Mouse (Mus musculus) monocyte, adult 5-6 weeks (primary cell): ENCODE data around the gene Zfp275. TPM values are rescaled to one million over a fixed set of nuclear protein-coding genes. Genes with fewer than 3 reads are reported as not detected.
"Not testable (repeated sequence)": the region's sequence is repeated elsewhere in the genome, so short reads cannot be mapped to it uniquely, and the experiment has no call there.

Experiments used
- ATAC-seq: fragments of 153-309, 156-312 bp; replicated peaks from 2 replicates; pipeline ENCODE4 v1.8.0; 2017; ENCODE audit warnings: mild to moderate bottlenecking; ENCODE audit not compliant: low TSS enrichment, insufficient number of reproducible peaks, severe bottlenecking, poor library complexity, low FRiP score
- total RNA-seq: library from RNA; stranded (forward); fragments of 200-1000, 200-491, 200-594 nt; gene quantifications from 3 replicates; pipeline ENCODE4 v1.2.3, GENCODE M21; 2017

Zfp275 gene
- 5.9 to 13.7 TPM (median 12.7 TPM) in 3 replicates for total RNA-seq

DNA sequence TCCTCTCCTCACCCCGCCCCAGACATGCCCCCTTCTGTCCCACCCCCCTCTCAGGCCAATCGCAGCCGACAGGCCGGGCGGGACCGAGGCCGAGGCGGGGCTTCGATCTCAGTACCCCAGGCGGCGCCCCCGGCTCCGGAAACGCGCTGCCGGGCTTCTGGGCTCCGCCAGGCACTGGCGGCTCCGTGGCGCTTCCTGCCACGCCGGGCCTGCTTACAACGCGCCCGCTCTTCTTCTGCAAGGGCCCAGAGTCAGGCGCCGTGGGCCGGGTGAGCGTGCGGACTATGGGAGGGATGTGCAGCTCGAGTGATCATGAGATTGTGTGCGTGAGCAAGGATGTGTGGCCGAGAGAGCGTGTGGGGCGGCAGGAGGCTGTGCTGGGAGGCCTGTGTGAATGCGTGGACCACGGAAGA, at the start of gene Zfp275:
Gene Zfp275 (plus strand): TSS at position 139 of the 413 bp plus-strand sequence.
- ATAC-seq = no peak

DNA sequence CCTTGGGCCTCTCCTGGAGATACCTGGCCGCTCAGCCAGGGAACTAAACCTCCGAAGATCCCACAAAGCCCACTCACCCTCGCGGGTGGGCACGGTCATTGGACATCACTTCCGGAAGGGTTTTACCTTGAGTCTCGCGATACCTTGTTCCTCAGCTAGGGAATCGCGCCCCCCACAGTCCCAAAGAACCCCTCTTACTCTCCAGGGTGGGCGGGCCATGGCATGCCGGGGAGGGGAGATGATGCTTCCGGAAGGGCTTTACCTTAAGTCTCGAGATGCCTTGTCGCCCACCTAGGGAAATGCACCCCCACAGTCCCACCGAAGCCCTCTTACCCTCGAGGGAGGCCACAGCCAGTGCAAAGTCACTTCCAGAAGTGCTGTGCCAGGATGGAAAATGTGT, 49.5 kb upstream of the Zfp275 start, which contains the start of the genes Xlr5a and Xlr5c:
Gene Xlr5a (minus strand): TSS at position 101 of the 400 bp plus-strand sequence.
Gene Xlr5c (minus strand): TSS at position 101 of the 400 bp plus-strand sequence.
- not testable (repeated sequence) for ATAC-seq

DNA sequence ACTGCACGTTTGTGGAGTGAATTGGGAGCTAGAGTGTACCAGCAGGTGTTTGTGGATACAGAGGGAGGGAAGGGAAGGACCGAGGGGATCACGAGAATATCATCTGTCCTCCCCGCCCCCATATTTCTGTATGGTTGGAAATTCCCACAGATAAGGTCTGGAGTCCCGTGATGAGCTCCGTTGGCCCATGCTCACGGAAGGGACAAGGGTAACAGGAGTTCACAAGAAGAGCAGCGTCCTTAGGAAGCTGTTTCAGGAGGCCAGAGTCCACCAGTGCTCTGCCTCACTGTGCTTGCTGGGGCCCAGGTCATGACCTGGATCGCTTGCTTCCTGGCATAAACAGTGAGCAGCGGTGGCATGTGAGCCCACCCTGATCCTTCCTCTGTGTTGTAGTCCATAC, 46.7 kb upstream of the Zfp275 start:
- ATAC-seq = not testable (repeated sequence)

DNA sequence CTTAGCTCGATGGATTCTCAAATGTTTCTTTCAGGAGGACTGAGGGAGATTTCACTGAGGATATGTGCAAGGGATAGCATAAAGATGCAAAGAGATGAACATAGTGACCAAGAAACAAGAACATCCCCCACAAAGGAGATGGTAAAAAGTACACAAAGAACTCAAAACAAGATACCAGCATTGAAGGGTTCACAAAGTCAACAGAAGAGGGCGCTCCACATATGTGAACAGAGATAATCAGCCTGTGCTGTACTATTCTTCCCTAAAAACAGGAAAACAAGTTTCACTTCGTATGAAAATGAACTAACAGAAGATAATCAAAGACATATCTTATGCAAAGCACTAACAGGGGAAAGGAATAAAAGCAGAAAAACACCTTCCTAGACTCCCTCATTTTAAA, 29.9 kb upstream of the Zfp275 start:
- no peak for ATAC-seq

DNA sequence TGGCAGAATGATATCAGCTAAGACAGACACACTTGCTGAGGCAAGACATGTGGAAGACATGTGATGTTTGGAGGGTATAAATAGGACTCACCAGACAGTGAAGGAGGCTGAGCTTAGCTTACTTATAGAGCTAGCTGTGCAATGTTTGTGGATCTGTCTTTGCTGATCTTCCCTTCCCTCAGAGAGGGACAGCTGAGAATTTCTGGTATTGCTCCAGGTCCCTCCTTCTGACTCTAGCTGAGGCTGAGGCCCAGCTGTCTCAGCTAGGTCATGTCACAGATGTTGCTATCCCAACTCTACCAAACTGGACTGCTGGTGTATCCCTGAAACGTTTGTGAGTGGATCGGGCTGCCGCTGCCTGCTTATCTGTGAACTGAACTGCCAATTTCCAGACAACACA, 21.4 kb upstream of the Zfp275 start:
- ATAC-seq = no peak

DNA sequence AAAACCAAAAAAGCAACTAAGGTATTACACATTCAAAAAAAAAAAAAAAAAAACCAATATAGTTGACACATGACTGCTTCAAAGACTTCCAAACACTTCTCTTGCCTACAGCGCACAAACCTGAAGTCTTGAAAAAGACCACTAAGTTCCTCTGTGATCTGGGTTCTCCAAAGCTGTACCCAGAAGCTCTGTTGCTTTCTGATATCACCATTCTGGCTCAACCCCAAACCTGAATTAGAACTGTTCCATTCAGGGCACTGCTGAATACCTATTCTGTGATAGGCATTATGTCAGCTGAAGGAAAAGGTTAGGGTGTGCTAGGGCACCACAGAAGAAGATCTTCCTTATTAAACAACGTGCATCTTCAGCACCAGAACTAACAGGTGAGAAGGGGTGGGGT, 15.2 kb upstream of the Zfp275 start:
- ATAC-seq = no peak

DNA sequence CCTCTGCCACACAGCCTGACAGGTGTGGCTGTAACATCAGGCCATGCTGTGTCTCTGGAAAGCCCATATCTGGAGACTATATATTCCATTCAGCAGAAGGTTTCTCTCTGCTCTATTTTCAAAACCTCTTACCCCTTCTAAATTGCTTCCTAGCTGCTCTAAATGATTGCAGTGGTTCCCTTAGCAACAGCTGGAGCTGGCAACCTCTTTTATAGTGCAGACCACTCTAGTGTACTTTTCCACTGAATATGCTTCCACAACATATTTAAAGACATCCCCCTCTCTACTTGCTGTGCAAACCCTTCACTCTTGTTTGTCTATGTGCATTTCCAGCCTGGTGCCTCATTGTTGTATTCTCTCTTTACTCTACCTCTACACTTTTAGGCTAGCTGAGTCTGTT, 8.9 kb upstream of the Zfp275 start:
- ATAC-seq = no peak

DNA sequence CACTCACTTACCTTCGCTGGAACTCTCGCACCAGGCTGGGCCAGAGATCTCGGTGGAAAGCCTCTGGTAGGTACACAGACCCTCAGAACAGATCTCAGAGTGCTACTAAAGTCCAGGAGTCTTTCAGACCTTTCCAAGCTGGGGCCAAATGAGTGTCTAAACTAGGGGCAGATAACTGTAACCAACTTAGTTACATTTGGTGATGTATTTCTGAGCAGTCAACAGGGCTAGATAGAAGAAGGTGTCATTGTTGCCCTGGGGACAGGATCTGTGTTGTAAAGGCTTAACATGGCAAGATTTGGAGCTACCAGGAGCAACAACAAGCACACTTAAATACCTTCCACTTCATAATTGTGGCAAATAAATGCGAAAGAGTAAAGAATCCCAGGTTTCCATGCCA, 5.7 kb upstream of the Zfp275 start, which contains the start of gene Gm45015:
Gene Gm45015 (minus strand): TSS at position 101 of the 400 bp plus-strand sequence.
- no peak for ATAC-seq

DNA sequence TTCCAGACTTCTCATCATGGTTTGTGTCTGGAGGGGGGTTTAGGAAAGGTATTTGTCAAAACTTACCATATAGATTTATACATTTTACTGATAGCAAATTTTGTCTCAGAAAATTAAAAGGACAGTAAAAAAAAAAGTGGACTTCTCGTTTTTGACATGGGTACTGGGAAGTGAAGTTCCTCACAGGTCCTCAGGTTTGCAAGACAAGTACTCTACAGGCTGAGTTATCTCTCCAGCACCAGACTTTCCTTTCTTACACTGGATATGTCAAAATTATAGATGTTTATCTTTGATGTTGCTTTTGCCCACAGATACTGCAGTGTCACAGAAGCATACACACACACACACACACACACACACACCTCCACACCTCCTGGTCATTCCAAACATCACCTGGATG, 948 bp upstream of the Zfp275 start:
- no peak for ATAC-seq

DNA sequence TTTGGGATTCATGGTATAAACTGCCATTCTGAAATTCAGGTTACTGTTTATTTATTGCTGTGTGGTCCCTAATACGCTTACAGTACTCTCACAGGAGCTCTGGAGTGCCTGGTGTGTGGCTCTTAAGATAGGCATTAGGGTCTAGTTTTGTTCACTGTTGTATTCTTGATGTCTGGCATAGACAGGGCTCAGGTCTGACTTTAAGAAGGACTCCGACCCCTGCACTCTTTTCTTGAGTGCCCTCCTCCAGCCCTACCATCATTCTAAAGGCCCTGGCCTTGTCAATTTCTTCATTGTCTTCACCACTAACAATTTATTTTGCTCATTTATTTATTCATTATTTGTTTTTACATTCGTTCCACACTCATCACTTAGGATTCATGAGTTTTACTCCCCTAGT, 353 bp upstream of the Zfp275 start:
- no peak for ATAC-seq

DNA sequence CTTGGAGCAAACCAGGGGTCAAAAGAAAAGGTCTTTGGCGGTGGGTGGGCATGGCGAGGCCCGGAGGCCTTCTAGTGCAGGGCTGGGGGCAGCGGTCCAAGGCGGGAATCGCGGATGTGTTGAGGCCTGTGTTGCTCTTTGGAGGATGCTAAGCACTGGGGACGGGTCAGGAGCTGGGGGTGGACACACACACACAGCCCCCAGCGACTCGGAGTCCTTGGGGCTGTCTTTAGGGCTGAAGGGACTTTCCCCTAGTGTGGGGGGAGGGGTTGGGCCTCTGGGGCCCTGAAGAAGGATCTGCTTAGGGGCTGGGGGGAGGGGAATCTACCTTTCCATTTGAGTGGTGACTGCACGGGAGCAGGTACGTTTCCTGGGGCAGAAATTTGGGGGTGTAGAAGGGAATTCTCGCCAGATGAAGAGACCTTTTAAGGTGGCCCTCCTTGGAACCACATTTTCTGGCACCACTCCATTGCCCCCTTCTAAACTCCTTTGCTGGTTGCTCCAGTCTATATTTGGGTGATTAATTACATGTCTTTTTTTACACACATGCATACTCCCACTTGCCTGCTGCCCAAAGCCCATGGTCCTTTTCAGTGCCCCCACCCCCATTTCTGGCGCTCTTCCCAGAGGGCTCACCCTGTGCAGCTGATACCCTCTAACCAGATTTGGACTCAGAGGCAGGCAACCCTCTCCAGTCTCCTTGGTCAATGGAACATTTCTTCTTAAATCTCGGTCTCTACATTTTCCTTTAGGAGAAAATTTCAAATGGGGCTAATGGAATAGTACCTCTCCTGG, 717 bp downstream of the Zfp275 start:
- no peak for ATAC-seq

DNA sequence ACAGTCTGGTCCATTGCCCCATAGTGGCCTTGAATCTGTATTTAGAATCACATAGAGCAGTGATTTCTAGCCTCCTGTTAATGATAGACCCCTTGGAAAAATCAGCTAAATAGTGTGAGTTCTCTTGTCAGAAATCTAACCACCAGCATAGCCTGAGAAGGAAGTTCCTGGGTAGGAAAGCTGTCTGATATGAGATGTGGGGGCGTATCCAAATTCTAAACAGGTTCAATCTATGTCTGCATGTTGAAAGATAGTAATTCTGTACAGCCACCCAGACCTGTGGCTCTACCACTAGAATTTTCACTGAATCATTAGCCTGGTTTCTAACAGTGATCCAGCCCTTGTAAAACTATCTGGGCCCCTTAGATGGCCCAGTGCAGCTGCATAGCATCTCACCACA, 1.4 kb downstream of the Zfp275 start:
- ATAC-seq = no peak

DNA sequence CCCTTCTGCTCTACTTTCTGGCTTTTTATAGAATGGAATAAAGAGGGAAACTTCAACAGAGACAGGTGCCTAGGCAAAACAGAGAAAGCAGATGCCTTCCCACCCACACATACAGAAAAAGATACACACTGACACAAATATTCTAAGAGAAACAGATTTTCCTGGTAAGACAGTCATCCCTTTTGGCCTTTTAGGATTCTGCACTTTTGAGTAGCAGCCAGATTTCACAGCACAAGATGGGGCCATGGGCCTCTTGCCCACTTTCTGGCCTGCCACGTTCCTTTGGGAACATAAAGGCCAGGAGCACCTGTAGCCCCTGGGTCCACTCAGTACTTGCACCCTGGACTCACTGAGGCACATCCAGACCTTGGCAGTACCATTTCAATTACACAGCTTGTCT, 1.9 kb downstream of the Zfp275 start:
- ATAC-seq = no peak

DNA sequence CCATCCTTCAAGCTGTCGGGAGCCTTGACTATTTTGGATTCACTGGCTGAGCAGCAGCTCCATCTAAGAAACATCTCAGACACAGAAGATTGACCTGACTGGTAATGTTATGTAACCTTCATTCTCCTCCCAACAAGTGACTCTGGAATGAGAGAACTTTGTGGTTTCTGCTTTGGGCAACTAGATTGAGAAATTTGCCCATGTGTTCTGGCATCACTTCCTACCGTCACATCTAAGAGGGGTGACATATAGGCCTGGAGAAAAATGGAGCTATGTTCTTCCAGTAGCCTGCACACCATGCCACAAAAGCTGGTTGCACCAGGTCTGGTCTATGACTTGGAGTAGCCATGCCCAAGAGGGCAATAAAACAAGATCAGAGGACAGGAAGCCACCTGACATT, 13.7 kb downstream of the Zfp275 start:
- no peak for ATAC-seq

DNA sequence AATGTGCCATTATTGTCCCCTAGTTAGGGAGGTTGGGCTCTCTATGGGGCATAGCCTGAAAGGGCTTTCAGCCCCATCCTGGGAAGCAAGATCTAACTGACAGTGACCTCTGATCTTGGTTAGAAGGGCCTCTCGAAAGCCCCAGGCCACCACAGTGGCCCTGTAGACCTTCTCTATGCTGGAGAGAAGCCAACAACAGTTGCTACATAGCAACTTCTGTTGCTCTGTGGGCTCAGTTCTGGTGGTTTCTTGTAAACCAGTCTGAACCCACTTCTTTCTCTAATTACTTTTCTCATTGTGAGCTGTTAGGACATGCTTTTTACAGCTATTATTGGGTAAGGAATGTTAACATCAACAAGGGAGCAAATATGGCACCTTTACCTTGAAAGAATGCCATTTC, 14.3 kb downstream of the Zfp275 start:
- ATAC-seq = no peak

DNA sequence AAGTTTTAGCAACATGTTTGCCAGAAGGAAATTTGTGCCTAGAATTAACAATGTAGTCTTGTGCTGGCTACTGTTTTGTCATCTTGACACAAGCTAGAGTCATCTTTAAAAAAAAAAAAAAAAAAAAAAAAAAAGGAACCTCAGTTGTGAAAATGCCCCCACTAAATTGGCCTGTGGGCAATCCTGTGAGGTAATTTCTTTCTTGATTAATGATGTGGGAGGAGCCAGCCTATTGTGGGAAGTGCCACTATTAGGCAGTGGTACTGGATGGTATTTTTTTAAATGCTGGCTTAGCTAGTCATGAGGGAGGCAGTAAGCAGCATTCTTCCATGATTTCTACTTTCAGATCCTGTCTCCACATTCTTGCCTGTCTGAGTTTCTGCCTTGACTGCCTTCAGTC, 20.9 kb downstream of the Zfp275 start:
- ATAC-seq = no peak

DNA sequence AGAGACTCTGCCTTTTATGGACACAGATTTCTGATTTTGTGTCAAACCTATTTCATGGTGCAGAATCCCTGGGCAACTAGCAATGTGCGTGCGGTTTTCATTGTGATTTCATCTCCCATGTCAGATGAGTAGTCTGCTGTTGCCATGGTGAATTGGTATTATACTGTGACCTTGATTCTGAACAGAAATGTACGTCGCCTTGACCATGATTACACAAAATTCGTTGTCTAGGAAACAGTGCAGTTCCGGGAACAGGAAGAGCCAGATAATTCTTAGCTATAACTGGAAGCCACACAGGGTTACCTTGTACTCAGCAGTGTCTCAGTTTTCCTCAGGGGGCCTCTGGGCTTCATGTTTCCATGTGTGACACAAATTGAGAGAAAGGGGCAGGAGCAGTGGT, 42.0 kb downstream of the Zfp275 start:
- no peak for ATAC-seq

DNA sequence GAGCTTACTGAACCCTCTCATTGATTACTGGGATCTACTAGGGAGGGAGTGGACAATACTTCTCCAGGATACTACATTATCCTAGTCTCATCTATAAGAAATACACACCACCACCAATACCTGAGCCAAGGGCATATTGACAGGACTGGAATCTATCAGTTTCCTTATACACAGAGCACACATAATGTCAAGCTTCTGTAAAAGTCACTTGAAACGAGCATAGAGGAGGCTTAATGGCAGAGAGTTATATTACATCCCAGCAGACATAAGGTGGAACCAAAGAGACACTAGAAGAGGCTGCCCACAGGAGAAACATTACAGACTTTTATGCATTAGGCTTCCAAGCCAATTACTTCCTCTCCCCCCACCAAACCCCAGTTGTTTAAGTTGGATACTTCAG, 42.5 kb downstream of the Zfp275 start:
- ATAC-seq = no peak

DNA sequence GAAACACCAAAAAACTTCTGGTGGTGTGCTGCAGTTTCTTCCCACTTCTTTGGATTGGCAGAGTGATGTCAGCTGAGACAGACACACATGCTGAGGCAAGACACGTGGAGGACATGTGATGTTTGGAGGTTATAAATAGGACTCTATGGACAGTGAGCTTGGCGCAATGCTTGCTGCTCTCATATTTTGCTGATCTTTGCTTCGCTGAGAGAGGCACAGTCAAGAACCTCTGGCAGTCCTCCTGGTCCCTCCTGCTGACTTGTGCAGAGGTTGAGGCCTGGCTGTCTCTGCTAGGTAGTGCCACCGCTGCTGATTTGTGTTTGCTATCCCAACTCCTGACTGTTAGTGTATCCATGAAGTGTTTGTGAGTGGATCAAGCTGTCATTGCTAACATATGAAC, 49.1 kb downstream of the Zfp275 start:
- no peak for ATAC-seq

DNA sequence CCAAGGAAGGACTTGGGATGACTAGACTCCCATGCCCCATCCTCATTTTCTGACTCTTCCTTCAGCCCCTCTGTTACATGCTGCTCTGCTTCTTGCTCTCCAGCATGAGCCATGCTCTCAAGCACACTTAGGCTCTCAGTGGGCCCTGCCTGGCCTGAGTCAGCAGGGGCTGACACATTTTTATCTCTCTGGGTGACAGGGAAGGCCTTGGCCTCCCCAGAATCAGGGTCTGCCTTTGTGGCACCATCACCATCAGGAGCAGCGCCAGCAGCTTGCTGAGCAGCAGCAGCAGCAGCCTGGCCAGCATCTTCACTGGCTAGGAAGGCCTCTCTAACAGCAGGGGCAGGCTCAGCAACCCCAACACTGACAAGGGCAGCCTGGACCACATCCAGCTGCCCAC, 54.0 kb downstream of the Zfp275 start:
- no peak for ATAC-seq

DNA sequence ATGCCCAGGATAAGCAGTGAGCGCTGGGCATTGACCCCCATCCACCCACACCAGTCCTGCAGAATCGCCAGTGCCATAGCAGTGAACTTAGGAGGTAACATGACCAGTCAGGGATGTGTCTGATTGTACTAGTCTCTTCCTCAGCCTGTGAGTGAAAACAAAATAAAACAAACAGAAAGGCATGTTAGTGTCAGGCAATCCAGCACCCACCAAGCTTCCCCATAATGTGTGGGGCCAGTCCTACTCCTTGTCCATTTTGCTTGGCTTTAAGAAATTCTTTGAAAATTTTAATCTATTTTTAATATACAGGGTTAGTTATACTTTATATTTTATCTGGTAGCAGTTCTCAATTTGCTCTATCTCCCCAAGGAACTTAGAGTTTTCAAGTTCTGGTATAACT, 56.2 kb downstream of the Zfp275 start, which contains the start of gene Gm18336:
Gene Gm18336 (minus strand): TSS at position 101 of the 400 bp plus-strand sequence.
- not testable (repeated sequence) for ATAC-seq
